Mouse (Mus musculus): ENCODE results near the gene Pskh1.

Gene Pskh1

GRCm38 (mm10) chr8:105893339-105893738 lies 6.9 kb upstream of the Pskh1 start, which contains the start of gene Nrn1l:
Gene Nrn1l, plus strand, starts transcription at chr8:105893567.
- peak; percentile 69 to 75 for DNase-seq

GRCm38 (mm10) chr8:105897801-105898480 lies 2.3 kb upstream of the Pskh1 start:
- no peak for DNase-seq

- no peak for DNase-seq
Measured at GRCm38 (mm10) chr8:105900941-105901616, 838 bp downstream of the Pskh1 start.

DNA sequence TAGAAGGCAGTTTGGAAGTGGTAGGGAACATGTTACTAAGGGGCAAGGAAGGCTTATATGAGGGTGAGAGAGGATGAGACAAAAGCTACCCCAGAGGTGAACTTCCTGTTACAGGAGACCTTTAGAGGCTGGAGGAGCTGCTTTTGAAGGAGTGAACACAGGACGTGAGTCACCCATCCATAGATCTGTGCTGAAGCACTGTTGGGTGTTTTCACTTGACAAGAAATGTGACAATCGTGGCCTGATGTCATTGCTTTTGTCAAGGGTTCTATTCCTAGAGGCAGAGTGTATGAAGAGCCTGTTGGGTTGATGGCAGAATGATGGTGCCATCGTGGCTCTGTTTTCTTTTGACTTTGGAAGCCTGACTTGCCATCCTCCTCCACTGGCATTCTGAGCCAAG lies 19.1 kb downstream of the Pskh1 start:
- DNase-seq, result no peak

- DNase-seq, result no peak
Measured at GRCm38 (mm10) chr8:105925123-105925522, 24.9 kb downstream of the Pskh1 start.

- peak; percentile 96 to 97 for DNase-seq
Measured at GRCm38 (mm10) chr8:105930602-105931001, 30.4 kb downstream of the Pskh1 start.

- no peak for DNase-seq
Measured at GRCm38 (mm10) chr8:105931271-105931670, 31.0 kb downstream of the Pskh1 start.

GRCm38 (mm10) chr8:105932525-105932924 lies 32.3 kb downstream of the Pskh1 start:
- DNase-seq, result no peak

DNA sequence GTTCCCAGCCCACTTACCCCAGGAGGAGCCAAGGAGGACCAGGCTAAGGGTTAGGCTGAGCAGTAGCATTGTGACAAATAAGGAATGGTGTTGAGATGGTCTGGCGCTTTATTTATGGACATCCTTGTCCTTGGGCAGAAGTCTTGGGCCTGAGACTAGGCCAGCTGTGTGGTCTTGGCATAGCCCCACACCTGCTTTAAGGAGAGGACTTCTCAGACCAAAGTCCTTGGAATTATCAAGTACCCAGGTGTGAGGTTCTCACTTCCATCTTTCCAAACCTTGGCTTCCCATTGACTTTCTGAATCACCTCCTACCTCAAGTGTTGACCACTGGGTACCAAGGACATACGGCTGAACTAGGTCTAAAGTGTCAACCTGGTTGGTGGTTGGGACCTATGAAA lies 33.5 kb downstream of the Pskh1 start, which contains the start of gene Ctrl:
Ctrl (minus strand) TSS at position 101 of the 400 bp plus-strand sequence.
- no peak for DNase-seq

- no peak for DNase-seq
Measured at GRCm38 (mm10) chr8:105935105-105935504, 34.9 kb downstream of the Pskh1 start.

GRCm38 (mm10) chr8:105935863-105936603 lies 35.8 kb downstream of the Pskh1 start:
- peak; percentile 39 to 48 for DNase-seq

GRCm38 (mm10) chr8:105936866-105937475 lies 36.7 kb downstream of the Pskh1 start:
- DNase-seq, result peak; percentile 95 to 96

DNA sequence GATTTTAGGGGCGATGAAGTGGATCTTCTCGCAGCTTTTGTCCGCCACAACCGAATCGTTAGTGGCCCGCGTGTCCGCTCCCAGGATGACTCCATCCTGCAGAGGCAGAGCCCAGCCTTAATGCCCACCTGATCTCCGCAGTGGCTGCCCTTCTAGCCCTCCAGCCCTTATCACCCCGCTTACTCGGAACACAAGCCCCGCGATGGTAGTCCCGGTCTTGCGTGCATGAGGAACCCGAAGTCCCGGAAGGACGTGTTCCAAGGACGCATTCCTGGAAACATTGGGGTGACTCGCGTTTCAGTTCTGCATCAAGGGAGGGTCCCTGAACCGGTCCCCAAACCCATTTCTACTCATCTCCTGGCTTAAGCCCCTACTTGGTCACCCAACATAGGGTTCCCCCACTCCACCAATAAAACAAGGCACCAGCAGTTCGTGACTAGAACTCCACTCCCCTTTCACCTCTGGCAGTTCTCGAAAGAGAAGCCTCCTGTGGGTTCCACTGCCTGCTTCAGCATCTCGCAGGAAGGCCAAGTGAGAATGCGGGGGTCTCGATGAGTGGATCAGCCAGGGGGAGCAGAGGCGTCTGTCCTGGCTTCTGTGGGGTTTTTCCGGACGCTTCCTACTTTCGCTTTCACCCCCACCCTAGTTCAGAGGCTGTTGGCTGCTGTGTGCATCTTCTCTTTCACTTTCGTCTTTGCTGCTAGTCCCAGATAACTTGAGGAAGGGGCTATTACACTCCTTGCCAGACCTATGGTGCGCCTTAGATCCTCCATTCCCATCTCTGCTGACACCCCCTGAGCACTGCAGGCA lies 37.5 kb downstream of the Pskh1 start:
- peak; percentile 52 to 65 for DNase-seq

DNA sequence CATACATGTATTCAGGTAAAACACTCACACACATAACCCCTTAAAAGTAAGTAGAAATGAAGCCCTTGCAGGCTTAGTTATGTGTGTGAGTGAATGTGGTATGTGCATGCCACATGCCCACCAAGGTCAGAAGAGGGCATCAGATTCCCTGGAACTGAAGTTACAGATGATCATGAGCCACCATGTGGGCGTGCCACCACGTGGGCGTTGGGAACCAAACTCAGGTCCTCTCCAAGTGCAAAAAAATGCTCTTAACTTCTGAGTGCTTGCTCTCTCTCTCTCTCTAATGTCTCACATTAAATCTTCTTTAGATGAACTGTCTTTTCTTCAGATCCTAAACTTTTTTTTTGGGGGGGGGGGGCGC lies 38.0 kb downstream of the Pskh1 start, which contains the start of gene Psmb10:
Psmb10 (minus strand) TSS at position 139 of the 364 bp plus-strand sequence.
- DNase-seq, result peak; percentile 54 to 58

GRCm38 (mm10) chr8:105942026-105942425 lies 41.8 kb downstream of the Pskh1 start:
- peak; percentile 30 to 34 for DNase-seq

DNA sequence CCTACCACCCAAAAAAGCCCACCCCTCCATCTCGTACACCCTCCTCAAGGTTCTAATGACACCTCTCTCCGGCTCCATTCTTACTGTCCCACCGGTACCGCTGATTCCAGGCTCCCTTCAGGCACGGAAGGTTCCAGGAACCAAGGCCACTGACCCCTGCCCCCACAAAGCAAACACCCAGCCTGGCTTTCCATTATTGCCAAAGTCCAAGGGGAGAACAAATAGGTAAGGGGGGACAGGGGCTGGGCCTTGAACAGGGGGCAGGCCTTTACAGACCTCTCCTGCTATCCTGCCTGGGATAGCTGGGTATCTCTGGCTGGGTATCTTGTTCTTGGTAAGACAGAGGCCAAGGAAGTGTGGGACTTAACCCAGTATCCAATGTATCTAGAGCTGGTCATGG lies 42.3 kb downstream of the Pskh1 start:
- no peak for DNase-seq

GRCm38 (mm10) chr8:105943321-105943739 lies 43.1 kb downstream of the Pskh1 start, which contains the start of gene Lcat:
Gene Lcat, minus strand, starts transcription at chr8:105943382.
- DNase-seq, result peak; percentile 44 to 65

DNA sequence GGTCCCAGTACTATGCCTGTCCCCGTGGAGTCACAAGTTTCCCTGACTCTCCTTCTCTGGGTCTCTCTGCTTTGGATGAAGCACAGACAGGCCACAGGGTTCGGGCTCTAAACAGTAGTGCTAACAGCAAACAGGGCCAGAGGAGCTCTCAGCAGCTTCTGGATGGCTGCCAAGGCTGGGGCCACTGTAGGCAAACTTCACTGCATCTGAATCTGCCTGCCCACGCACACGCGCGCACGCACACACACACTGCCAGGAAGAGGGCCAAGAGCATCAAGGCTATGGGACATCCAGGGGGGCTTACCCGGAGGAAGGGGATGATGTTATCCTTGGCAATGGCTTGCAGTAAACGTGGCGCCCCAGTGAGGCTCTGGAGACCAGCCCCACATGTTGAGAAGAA lies 49.1 kb downstream of the Pskh1 start:
- DNase-seq, result peak; percentile 73 to 78

GRCm38 (mm10) chr8:105951057-105951659 lies 50.9 kb downstream of the Pskh1 start:
- DNase-seq, result peak; percentile 54 to 68

DNA sequence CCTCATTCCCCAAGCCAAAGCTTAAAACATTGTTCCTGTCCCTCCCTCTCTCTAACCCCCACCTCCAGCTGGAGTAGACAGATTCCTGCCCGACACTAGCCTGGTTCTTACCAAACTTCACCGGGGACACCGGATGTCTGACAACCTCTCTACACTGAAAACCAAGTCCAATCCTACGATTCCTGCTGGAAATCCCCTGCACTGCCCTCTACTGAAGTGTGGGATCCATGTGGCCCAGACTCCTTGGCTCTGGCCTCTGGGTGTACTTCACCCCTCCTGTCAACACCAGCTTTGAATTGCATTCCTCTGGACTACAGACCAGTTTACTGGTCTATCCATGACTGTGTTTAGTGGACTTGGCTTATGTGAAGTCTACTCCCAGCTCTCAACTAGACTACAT lies 56.3 kb downstream of the Pskh1 start:
- no peak for DNase-seq

DNA sequence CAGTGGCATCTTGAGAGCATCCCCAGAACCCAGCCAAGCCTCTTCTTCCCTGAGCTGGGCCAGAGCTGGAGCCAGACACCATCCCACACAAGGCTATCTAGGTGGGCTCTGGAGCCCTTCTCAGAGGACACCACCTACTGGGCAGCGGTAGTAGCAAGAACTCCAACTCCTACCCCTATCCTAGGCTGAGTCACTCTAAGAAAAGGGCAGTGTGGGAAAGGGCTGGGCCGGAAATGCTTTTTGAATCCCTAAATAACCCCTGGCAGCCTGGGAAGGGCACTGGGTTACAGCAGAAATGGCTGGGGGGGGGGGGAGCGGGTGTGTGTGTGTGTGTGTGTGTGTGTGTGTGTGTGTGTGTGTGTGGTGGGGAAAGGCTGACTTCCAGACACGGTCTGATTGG lies 57.6 kb downstream of the Pskh1 start:
- DNase-seq, result no peak

DNA sequence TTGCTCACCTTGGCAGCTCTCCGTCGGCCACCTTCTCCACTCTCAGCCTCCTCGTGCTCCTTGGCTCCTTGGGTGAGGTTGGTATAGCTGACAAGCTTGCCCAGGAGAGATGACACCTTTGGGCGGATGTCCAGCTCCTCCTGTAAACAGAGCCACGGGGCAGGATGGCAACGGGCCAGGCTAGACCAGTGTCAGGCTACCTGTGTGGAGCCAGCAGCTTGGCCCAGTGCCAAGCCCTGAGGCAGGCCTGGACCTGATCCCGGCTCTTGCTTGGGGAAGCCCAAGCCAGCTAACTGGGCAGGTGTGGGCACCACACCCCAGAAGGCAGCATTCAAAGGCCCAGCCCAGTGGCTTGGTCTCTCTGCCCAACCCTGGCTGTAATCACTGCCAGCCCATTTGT lies 59.1 kb downstream of the Pskh1 start:
- peak; percentile 91 for DNase-seq
